Mouse (Mus musculus) central nervous system, embryonic 14 days (tissue): ENCODE results near the gene Mmrn2. TPM values are rescaled to one million over a fixed set of nuclear protein-coding genes. Genes with fewer than 3 reads are reported as not detected.

ENCODE experiments used
- polyA plus RNA-seq: library from polyadenylated mRNA; depleted of rRNA; stranded (reverse); fragments of >200 nt; gene quantifications from 2 replicates; pipeline ENCODE4 v1.2.3, GENCODE M21; 2012; rRNA removed

Gene Mmrn2
- 3.3 and 4.0 TPM in 2 replicates for polyA plus RNA-seq

GRCm38 (mm10) chr14:34375415-34375904, at the start of gene Mmrn2:
Gene Mmrn2 (plus strand): TSS chr14:34375465.

GRCm38 (mm10) chr14:34355301-34355700, 20.0 kb upstream of the Mmrn2 start, which contains the start of gene Fam25c:
Gene Fam25c (minus strand): TSS chr14:34355433.

GRCm38 (mm10) chr14:34374577-34374976, 688 bp upstream of the Mmrn2 start, which contains the start of gene Sncg:
Gene Sncg (minus strand): TSS chr14:34374789.

Other genes starting within 250 kb of the Mmrn2 start
- 0.04 and 0.09 TPM in 2 replicates for gene Npy4r, start 223.0 kb upstream of the Mmrn2 start, polyA plus RNA-seq
- gene Gprin2, start 173.8 kb upstream of the Mmrn2 start, polyA plus RNA-seq: 6.8 TPM in 2 replicates
- gene Syt15, start 155.9 kb upstream of the Mmrn2 start, polyA plus RNA-seq: 0.87 and 1.1 TPM in 2 replicates
- 3.5 and 4.1 TPM in 2 replicates for gene Shld2, start 65.0 kb upstream of the Mmrn2 start, polyA plus RNA-seq
- gene Glud1, start 64.7 kb upstream of the Mmrn2 start, polyA plus RNA-seq: 82.1 and 89.2 TPM in 2 replicates
- gene Fam25c, start 20.0 kb upstream of the Mmrn2 start, polyA plus RNA-seq: 1.3 TPM in 1 of 2 replicates, not detected in the other
- 90.9 and 192 TPM in 2 replicates for gene Sncg, start 676 bp upstream of the Mmrn2 start, polyA plus RNA-seq
- 22.0 and 23.9 TPM in 2 replicates for gene Bmpr1a, start 127.9 kb downstream of the Mmrn2 start, polyA plus RNA-seq
- gene 9230112D13Rik, start 147.3 kb downstream of the Mmrn2 start, polyA plus RNA-seq: not detected in 2 replicates
- 0.68 and 6.3 TPM in 2 replicates for gene Ldb3, start 213.2 kb downstream of the Mmrn2 start, polyA plus RNA-seq
- gene Opn4, start 224.7 kb downstream of the Mmrn2 start, polyA plus RNA-seq: 0.16 TPM in 1 of 2 replicates, not detected in the other